Mouse (Mus musculus) lung, adult 18-20 months (tissue): ENCODE results near the gene Sigmar1.
"Not testable (repeated sequence)": the region's sequence is repeated elsewhere in the genome, so short reads cannot be mapped to it uniquely, and the experiment has no call there.

Experiments
- DNase-seq, 2 experiments: peaks; one replicate each; pipeline ENCODE4 v3.0.0; 2022; ENCODE audit warnings: mixed read lengths in 2 of 2

The Sigmar1 gene

GRCm38 (mm10) chr4:41708192-41708745, 47.7 kb downstream of the Sigmar1 start:
- no peak for DNase-seq

- DNase-seq = peak; percentile 73 to 76
Measured at GRCm38 (mm10) chr4:41707011-41707535, 48.9 kb downstream of the Sigmar1 start.

DNA sequence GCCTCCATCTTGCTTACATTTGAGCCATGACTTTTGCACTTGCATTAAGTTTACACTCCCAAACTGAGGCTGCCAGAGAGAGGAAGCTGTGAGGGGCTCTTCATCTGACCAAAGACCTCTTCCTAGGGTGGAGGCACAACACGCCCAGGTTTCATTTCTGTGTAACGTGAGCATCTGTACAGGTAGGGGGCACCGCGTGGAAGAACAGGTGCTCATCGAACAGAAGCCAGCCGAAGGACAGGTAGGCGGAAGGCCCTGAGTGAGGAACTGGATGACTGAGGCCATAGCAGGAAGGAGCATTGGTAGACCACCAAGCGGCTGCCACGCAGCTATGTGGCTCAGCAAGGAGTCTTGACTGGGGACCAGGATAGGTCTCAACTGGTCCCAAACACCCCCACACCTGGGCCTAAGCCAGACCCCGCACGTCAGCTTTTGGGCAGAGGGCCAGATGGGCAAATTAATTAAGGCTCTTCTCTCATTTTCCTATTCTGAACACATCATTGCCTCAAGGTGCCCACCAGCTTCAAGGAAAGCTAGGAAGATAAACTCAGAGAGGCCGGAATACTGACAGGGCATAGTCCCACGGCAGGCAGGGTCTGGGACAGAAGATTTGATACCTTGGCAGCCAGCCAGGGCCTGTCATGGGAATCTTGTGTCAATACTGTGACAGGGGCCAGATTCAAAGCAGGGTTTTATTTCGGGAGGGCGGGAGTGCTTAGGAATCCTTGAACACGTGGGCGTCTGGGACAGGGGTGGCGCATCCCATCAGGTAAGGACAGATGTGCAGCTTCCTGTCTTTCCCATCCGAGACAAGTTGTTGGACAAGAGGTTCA, 49.8 kb downstream of the Sigmar1 start:
- no peak for DNase-seq

GRCm38 (mm10) chr4:41704651-41705050, 51.3 kb downstream of the Sigmar1 start:
- no peak for DNase-seq

DNA sequence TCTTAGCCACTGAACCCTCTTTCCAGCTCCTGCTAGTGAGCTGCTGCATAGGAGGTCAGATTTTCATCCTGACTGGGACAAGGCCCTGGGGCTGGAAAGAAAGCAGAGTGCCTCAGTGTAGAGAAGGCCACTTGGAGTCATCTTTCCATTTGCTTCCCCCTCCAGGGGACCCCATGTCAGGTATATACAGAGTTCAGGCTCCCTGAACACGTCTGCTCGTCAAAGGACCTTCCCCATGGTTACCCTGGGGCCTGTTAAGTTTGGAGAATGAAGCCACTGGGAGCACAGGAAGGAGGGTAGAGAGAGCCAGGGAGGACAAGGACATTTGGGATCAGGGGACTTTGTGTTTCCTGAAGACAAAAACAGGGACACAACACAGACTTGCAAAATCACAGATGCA, 53.7 kb downstream of the Sigmar1 start:
- DNase-seq = not testable (repeated sequence)

GRCm38 (mm10) chr4:41700224-41700623, 55.7 kb downstream of the Sigmar1 start:
- DNase-seq = not testable (repeated sequence)

DNA sequence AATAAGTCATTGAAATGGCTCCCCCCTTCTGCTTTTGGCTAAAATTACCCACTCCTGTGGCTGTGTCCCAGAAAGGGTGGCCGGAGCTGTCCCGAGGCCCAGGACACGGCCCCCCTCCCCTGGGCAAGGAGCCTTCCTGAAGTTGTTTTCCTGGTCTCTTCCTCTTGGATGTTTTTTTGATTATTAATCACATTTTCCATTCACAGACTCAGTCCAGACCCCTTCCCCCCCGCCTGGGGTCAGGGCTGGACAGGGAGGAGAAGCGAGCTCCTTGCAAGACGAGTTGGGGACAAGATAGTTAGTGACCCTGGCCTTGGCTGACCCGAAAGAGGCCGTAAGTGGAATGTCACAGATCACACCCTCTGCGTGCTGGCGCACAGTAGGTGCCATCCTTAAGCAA, 56.2 kb downstream of the Sigmar1 start, which contains the start of gene Il11ra1:
TSS of gene Il11ra1 (plus strand) at position 207 of the 400 bp plus-strand sequence.
- DNase-seq = not testable (repeated sequence)

- peak in 1 of 2 experiments; percentile 52 for DNase-seq
Measured at GRCm38 (mm10) chr4:41698421-41699016, 57.4 kb downstream of the Sigmar1 start.

GRCm38 (mm10) chr4:41696930-41697841, 58.8 kb downstream of the Sigmar1 start, which contains the start of gene Cntfr:
Gene Cntfr, minus strand, starts transcription at chr4:41697089.
- DNase-seq = peak; percentile 82 to 84

DNA sequence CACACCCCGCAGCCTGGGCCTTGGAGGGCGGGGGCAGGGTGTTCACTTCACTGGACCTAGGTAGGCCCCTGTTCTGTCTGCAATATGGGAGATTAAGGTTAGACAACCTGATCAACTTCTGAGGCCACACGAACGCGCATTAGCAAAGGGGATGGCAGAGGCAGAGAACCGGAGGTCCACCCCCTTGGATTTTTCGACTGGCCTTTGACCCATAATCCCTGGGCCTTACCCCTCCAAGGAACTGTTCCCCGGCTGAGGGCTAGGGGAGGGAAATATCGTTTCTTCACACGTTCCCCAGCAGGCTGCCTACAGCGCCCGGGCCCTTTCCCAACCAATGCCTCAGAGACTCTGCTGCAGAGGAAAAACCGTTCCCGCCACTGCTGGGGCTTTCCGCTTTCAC, 59.5 kb downstream of the Sigmar1 start:
- DNase-seq = not testable (repeated sequence)

DNA sequence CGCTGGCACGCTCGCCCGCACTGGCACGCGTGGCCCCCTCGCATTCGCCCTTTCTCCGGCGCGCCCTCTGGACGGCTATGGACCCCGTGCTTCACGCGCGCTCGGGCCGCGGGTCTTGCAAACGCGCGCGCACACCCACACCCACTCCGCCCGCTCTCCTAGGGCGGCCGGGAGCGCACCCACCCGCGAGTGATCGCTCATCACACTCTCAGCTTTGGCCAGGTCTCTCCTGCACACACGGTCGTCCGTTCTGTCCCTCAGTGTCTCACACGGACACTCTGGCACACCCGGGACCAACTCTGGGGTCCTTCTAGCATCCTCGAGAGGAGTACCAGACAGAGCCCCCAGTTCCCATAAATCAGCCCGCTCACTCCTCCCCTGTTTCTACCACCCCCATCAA, 60.2 kb downstream of the Sigmar1 start:
- DNase-seq = not testable (repeated sequence)

DNA sequence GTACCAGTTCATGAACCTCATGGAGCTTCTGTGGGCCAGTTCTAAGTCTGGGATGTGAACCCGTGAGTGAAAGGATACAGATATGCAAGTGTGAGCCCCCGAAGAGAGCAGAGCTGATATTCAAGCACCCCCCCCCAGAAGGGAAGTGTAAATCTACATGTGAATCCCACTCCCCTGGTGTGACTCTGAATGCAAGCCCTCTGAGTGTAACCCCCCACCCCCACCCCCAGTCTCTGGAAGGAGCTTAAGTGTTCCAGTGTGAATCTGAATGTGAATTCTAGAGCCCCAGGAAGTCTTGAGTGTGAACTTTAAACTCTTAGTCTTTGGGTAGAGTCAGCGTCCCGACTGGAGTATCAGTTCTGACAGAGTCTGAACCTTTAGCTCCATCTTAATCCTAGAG, 62.4 kb downstream of the Sigmar1 start:
- DNase-seq = not testable (repeated sequence)

DNA sequence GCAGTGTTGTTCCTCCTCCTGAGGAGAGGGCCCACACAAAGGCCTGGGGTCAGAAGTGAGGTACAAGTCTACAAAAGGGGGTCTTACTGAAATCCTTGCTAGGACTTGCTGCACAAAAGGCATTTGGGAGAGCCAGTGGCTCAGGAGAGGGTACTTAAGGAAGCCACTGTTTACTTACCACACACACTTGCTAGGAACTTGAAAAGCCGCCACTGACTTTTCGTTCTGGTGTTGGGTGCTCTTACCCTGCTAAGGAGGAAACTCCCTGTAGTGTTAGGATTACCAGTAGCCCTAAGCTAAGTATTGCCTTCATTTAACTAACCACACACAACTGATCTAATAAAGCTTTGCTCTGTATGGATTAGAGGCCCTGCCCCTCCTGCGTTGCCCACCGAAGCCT, 65.9 kb downstream of the Sigmar1 start:
- not testable (repeated sequence) for DNase-seq

GRCm38 (mm10) chr4:41688562-41688961, 67.4 kb downstream of the Sigmar1 start:
- not testable (repeated sequence) for DNase-seq
